Mouse (Mus musculus) testis, postnatal 10 days (tissue): ENCODE measurements at regions not wholly inside any gene's neighbourhood (a gene's known extent, or its start where the extent isn't known, plus 50 kb on each side); places are given as distances from the start of the nearest gene placed in this dataset.

Source experiments
- DNase-seq: peaks from one replicate; pipeline ENCODE4 v3.0.0; 2021; ENCODE audit warnings: low spot score

- no peak for DNase-seq
Observed at GRCm38 (mm10) chr12:12567734-12568104, 305.8 kb downstream of the Fam49a start.

GRCm38 (mm10) chr12:12567058-12567733 is 305.3 kb downstream of the Fam49a start:
- no peak for DNase-seq

- DNase-seq = no peak
Observed at GRCm38 (mm10) chr12:12562267-12562666, 300.3 kb downstream of the Fam49a start.

GRCm38 (mm10) chr12:12551818-12552217 is 289.9 kb downstream of the Fam49a start:
- DNase-seq = no peak

GRCm38 (mm10) chr12:12549649-12550048 is 287.7 kb downstream of the Fam49a start:
- no peak for DNase-seq

- no peak for DNase-seq
Observed at GRCm38 (mm10) chr12:12548688-12549087, 286.7 kb downstream of the Fam49a start.

- DNase-seq = no peak
Observed at GRCm38 (mm10) chr12:12547477-12547876, 285.5 kb downstream of the Fam49a start.

- DNase-seq = no peak
Observed at GRCm38 (mm10) chr12:12546372-12547031, 284.6 kb downstream of the Fam49a start.

- no peak for DNase-seq
Observed at GRCm38 (mm10) chr12:12541076-12542070, 279.4 kb downstream of the Fam49a start.

GRCm38 (mm10) chr12:12539291-12539690 is 277.4 kb downstream of the Fam49a start:
- DNase-seq = no peak

GRCm38 (mm10) chr12:12534779-12535178 is 272.8 kb downstream of the Fam49a start:
- no peak for DNase-seq

- no peak for DNase-seq
Observed at GRCm38 (mm10) chr12:12530796-12531195, 268.9 kb downstream of the Fam49a start.

GRCm38 (mm10) chr12:12529541-12529940 is 267.6 kb downstream of the Fam49a start:
- DNase-seq = no peak

- DNase-seq = no peak
Observed at GRCm38 (mm10) chr12:12528478-12528981, 266.6 kb downstream of the Fam49a start.

- DNase-seq = no peak
Observed at GRCm38 (mm10) chr12:12527766-12528477, 266.0 kb downstream of the Fam49a start.

- peak; percentile 41 for DNase-seq
Observed at GRCm38 (mm10) chr12:12527366-12527765, 265.4 kb downstream of the Fam49a start.

- DNase-seq = no peak
Observed at GRCm38 (mm10) chr12:12520311-12520852, 258.4 kb downstream of the Fam49a start.

GRCm38 (mm10) chr12:12518490-12519070 is 256.6 kb downstream of the Fam49a start:
- no peak for DNase-seq

GRCm38 (mm10) chr12:12517020-12517419 is 255.1 kb downstream of the Fam49a start:
- DNase-seq = no peak

GRCm38 (mm10) chr12:12510764-12511163 is 248.8 kb downstream of the Fam49a start:
- DNase-seq = no peak
